Mouse (Mus musculus) limb, embryonic 14.5 days (tissue): Measurements from ENCODE around the gene Calr. TPM values are rescaled to one million over a fixed set of nuclear protein-coding genes. Genes with fewer than 3 reads are reported as not detected.
A peak's percentile ranks its signal among the peaks of the same experiment; 100 is the strongest.

ENCODE experiments used
- ATAC-seq: fragments of 200-750 bp; cut with Nextera tagmentation; 2 replicates; pipeline ENCODE4 v1.8.0; 2017; ENCODE audit warnings: low read depth, moderate number of reproducible peaks, moderate TSS enrichment; ENCODE audit not compliant: low FRiP score
- DNase-seq: peaks from one replicate; pipeline ENCODE4 v3.0.0-alpha.2; 2015; ENCODE audit warnings: low spot score
- H3K27ac ChIP-seq: fragments of 300-500 bp; sonication (generic); replicated peaks from 2 replicates; pipeline ENCODE4 v1.5.1; 2014; ENCODE audit warnings: low read depth, mild to moderate bottlenecking, low read length, moderate library complexity, mixed read lengths
- H3K27me3 ChIP-seq: fragments of 300-500 bp; sonication (generic); 2 replicates; pipeline ENCODE4 v1.6.1; 2014; ENCODE audit warnings: low read length, mixed read lengths; ENCODE audit not compliant: control insufficient read depth, insufficient read depth
- H3K36me3 ChIP-seq: fragments of 300-500 bp; sonication (generic); 2 replicates; pipeline ENCODE4 v1.6.1; 2014; ENCODE audit warnings: mild to moderate bottlenecking, low read length, moderate library complexity, mixed read lengths; ENCODE audit not compliant: control insufficient read depth, insufficient read depth
- H3K4me1 ChIP-seq: fragments of 300-500 bp; sonication (generic); 2 replicates; pipeline ENCODE4 v1.6.1; 2014; ENCODE audit warnings: antibody characterized with exemption, low read length, mixed read lengths; ENCODE audit not compliant: control insufficient read depth, insufficient read depth
- H3K4me2 ChIP-seq: fragments of 300-500 bp; sonication (generic); replicated peaks from 2 replicates; pipeline ENCODE4 v1.6.1; 2014; ENCODE audit warnings: low read depth, mild to moderate bottlenecking, low read length, moderate library complexity; ENCODE audit not compliant: severe bottlenecking
- H3K4me3 ChIP-seq: fragments of 300-500 bp; sonication (generic); replicated peaks from 2 replicates; pipeline ENCODE4 v1.5.1; 2014; ENCODE audit warnings: low read length
- H3K9ac ChIP-seq: fragments of 300-500 bp; sonication (generic); 2 replicates; pipeline ENCODE4 v1.6.1; 2014; ENCODE audit warnings: mild to moderate bottlenecking, low read depth, low read length, moderate library complexity; ENCODE audit not compliant: severe bottlenecking
- H3K9me3 ChIP-seq: fragments of 300-500 bp; sonication (generic); 2 replicates; pipeline ENCODE4 v1.6.1; 2016; ENCODE audit warnings: low read length; ENCODE audit not compliant: control insufficient read depth
- POLR2A ChIP-seq: fragments of 200-500 bp; IDR thresholded peaks from 2 replicates; pipeline ENCODE4 v1.8.0; 2012; ENCODE audit warnings: inconsistent platforms, mild to moderate bottlenecking, moderate library complexity, borderline replicate concordance; ENCODE audit not compliant: insufficient read depth, insufficient read length; ENCODE audit errors: extremely low read depth
- WGBS: fragments of 180-500 bp; shearing (Covaris S2); extraction: QIAGEN DNeasy Blood & Tissue Kit; methylation state at CpG from one replicate; pipeline ENCODE4 v1.1.7; 2014; 5-methylcytosine and 5-hydroxymethylcytosine counted together
- polyA plus RNA-seq, 2 experiments: library from polyadenylated mRNA; depleted of rRNA in 1 of 2; stranded (reverse) in 1 of 2; unstranded in 1 of 2; fragments of >200 nt; fragmentation: Nextera tagmentation in 1 of 2; extraction: Ambion mirVana in 1 of 2; gene quantifications; 2 replicates each; pipeline versions ENCODE4 v1.2.1 to v1.2.3; 2012 to 2014

Gene Calr
- polyA plus RNA-seq (2012; rRNA removed) (575 and 831 TPM in 2 replicates), polyA plus RNA-seq (2014; fragmentation: Nextera tagmentation; extraction: Ambion mirVana) (802 and 827 TPM in 2 replicates)

- H3K36me3 ChIP-seq, result peaks cover 39% of the 10 kb centered on the region
- H3K27me3 ChIP-seq, result no peaks in the 10 kb centered on the region
- H3K9ac ChIP-seq, result peak within 1 kb of the TSS; percentile 92
- DNase-seq (peak; percentile 100), ATAC-seq (peak; percentile 99)
- peak within 1 kb of the TSS; percentile 74 for H3K4me2 ChIP-seq
- WGBS, result under 1% methylated on average over 54 of the region's 55 CpGs
- peak; percentile 98 for TF ChIP-seq POLR2A
- no peaks in the 10 kb centered on the region for H3K9me3 ChIP-seq
- H3K4me1 ChIP-seq, result peaks cover 20% of the 10 kb centered on the region; the same call in 1 of the 2 replicates
- peak within 1 kb of the TSS; percentile 76 for H3K27ac ChIP-seq
- peak within 1 kb of the TSS; percentile 79 for H3K4me3 ChIP-seq
These were observed at the start of gene Calr for GRCm38 (mm10) chr8:84846722-84847572. Gene Calr (minus strand): TSS chr8:84846934.

- ATAC-seq, result no peak
- DNase-seq, result no peak
- 84% methylated on average over 5 of the region's 5 CpGs for WGBS
These were observed 49.2 kb upstream of the Calr start for GRCm38 (mm10) chr8:84895963-84896362.

GRCm38 (mm10) chr8:84893709-84894134 lies 47.0 kb upstream of the Calr start, which contains the start of gene Gcdh:
Gene Gcdh (minus strand): TSS chr8:84893921.
- no peak within 1 kb of the TSS for H3K27ac ChIP-seq
- DNase-seq, result peak; percentile 97
- peak within 1 kb of the TSS; percentile 66 for H3K9ac ChIP-seq
- H3K4me1 ChIP-seq, result peaks cover 9% of the 10 kb centered on the region
- WGBS, result 1% methylated on average over 11 of the region's 11 CpGs
- H3K9me3 ChIP-seq, result no peaks in the 10 kb centered on the region
- H3K4me2 ChIP-seq, result peak within 1 kb of the TSS; percentile 73
- H3K27me3 ChIP-seq, result no peaks in the 10 kb centered on the region
- peaks cover 12% of the 10 kb centered on the region for H3K36me3 ChIP-seq
- peak; percentile 99 for ATAC-seq
- TF ChIP-seq POLR2A, result peak; percentile 47; the same call in 1 of the 2 replicates
- H3K4me3 ChIP-seq, result peak within 1 kb of the TSS; percentile 54

More at GRCm38 (mm10) chr8:84895963-84896362, 49.2 kb upstream of the Calr start:
- H3K9me3 ChIP-seq, result no peaks in the 10 kb centered on the region
- H3K27me3 ChIP-seq, result no peaks in the 10 kb centered on the region
- H3K4me1 ChIP-seq, result peaks cover 9% of the 10 kb centered on the region
- H3K9ac ChIP-seq, result no peak overlapping the region
- H3K36me3 ChIP-seq, result 0 out of 2 replicates have a peak, but pooled peaks cover 3% of the 10 kb centered on the region
- H3K4me3 ChIP-seq, result no peak overlapping the region
- TF ChIP-seq POLR2A, result no peak
- no peak overlapping the region for H3K4me2 ChIP-seq
- H3K27ac ChIP-seq, result no peak overlapping the region

- Histone ChIP-seq H3K4me2 (peak overlapping the region; percentile 73), H3K4me3 (peak overlapping the region; percentile 54), H3K27me3 (no peaks in the 10 kb centered on the region), H3K4me1 (peaks cover 9% of the 10 kb centered on the region), H3K9me3 (no peaks in the 10 kb centered on the region), H3K36me3 (peaks cover 18% of the 10 kb centered on the region), H3K9ac (peak overlapping the region; percentile 66), H3K27ac (no peak overlapping the region)
- ATAC-seq, result peak; percentile 32; the same call in 1 of the 2 replicates
- DNase-seq, result no peak
- 11% methylated on average over 31 of the region's 31 CpGs for WGBS
- TF ChIP-seq POLR2A, result no peak
These were observed 46.4 kb upstream of the Calr start for GRCm38 (mm10) chr8:84892993-84893708.

GRCm38 (mm10) chr8:84889141-84889540 lies 42.4 kb upstream of the Calr start:
- ATAC-seq (no peak), DNase-seq (no peak)
- no peaks in the 10 kb centered on the region for H3K9me3 ChIP-seq
- peaks cover 41% of the 10 kb centered on the region for H3K36me3 ChIP-seq
- no peaks in the 10 kb centered on the region for H3K27me3 ChIP-seq
- no peak overlapping the region for H3K4me3 ChIP-seq
- H3K27ac ChIP-seq, result no peak overlapping the region
- TF ChIP-seq POLR2A, result no peak
- H3K9ac ChIP-seq, result no peak overlapping the region
- peaks cover 6% of the 10 kb centered on the region for H3K4me1 ChIP-seq
- no peak overlapping the region for H3K4me2 ChIP-seq
- 89% methylated on average over 1 of the region's 1 CpGs for WGBS
